Mouse (Mus musculus): ENCODE results near the gene Capn8. TPM values are rescaled to one million over a fixed set of nuclear protein-coding genes. Genes with fewer than 3 reads are reported as not detected.

The Capn8 gene
- polyA plus RNA-seq, 1 experiment from 2014 or later: not detected

GRCm38 (mm10) chr1:182542110-182542509, 22.7 kb upstream of the Capn8 start:
- Histone ChIP-seq H3K36me3 (replicated peaks; ENCODE audit: insufficient read depth, low read length) (no peaks in the 10 kb centered on the region), H3K4me1 (ENCODE audit: insufficient read depth) (no peaks in the 10 kb centered on the region), H3K27ac (ENCODE audit: low read depth) (no peak overlapping the region), H3K4me3 (ENCODE audit: low read depth, low read length) (no peak overlapping the region), H3K4me2 (ENCODE audit: low read depth, low read length) (no peak overlapping the region), H3K27me3 (ENCODE audit: insufficient read depth, low read length) (no peaks in the 10 kb centered on the region), H3K9ac (replicated peaks) (no peak overlapping the region), H3K9me3 (ENCODE audit: low read length) (no peaks in the 10 kb centered on the region)
- DNase-seq (no peak), ATAC-seq (no peak)
- 75% methylated on average over 5 of the region's 5 CpGs for WGBS (ENCODE audit: insufficient replicate concordance)
- no peak for TF ChIP-seq CTCF (IDR thresholded peaks at IDR 0.05; ENCODE audit: low read depth)
- no peak for TF ChIP-seq EP300 (IDR thresholded peaks at IDR 0.05; ENCODE audit: low read depth)

GRCm38 (mm10) chr1:182543136-182543535, 21.7 kb upstream of the Capn8 start:
- no peak for DNase-seq
- Histone ChIP-seq H3K9me3 (ENCODE audit: low read length) (no peaks in the 10 kb centered on the region), H3K9ac (replicated peaks) (no peak overlapping the region), H3K4me3 (ENCODE audit: low read depth, low read length) (no peak overlapping the region), H3K4me1 (ENCODE audit: insufficient read depth) (no peaks in the 10 kb centered on the region), H3K4me2 (ENCODE audit: low read depth, low read length) (no peak overlapping the region), H3K27ac (ENCODE audit: low read depth) (no peak overlapping the region), H3K27me3 (ENCODE audit: insufficient read depth, low read length) (no peaks in the 10 kb centered on the region), H3K36me3 (replicated peaks; ENCODE audit: insufficient read depth, low read length) (no peaks in the 10 kb centered on the region)
- 42% methylated on average over 8 of the region's 8 CpGs for WGBS (ENCODE audit: insufficient replicate concordance)
- TF ChIP-seq EP300 (IDR thresholded peaks at IDR 0.05; ENCODE audit: low read depth) (no peak), CTCF (IDR thresholded peaks at IDR 0.05; ENCODE audit: low read depth) (no peak)
- ATAC-seq: no peak

- Histone ChIP-seq H3K4me1 (ENCODE audit: insufficient read depth) (no peaks in the 10 kb centered on the region), H3K27me3 (ENCODE audit: insufficient read depth, low read length) (no peaks in the 10 kb centered on the region), H3K4me2 (ENCODE audit: low read depth, low read length) (no peak overlapping the region), H3K36me3 (replicated peaks; ENCODE audit: insufficient read depth, low read length) (no peaks in the 10 kb centered on the region), H3K9me3 (ENCODE audit: low read length) (no peaks in the 10 kb centered on the region), H3K9ac (replicated peaks) (no peak overlapping the region), H3K27ac (ENCODE audit: low read depth) (no peak overlapping the region), H3K4me3 (ENCODE audit: low read depth, low read length) (no peak overlapping the region)
- no peak for TF ChIP-seq CTCF (IDR thresholded peaks at IDR 0.05; ENCODE audit: low read depth)
- no peak for TF ChIP-seq EP300 (IDR thresholded peaks at IDR 0.05; ENCODE audit: low read depth)
- DNase-seq: no peak
- 52% methylated on average over 1 of the region's 1 CpGs for WGBS (ENCODE audit: insufficient replicate concordance)
- ATAC-seq: no peak
These were observed 20.9 kb upstream of the Capn8 start for GRCm38 (mm10) chr1:182543906-182544305.

GRCm38 (mm10) chr1:182550761-182551160, 14.0 kb upstream of the Capn8 start:
- TF ChIP-seq EP300 (IDR thresholded peaks at IDR 0.05; ENCODE audit: low read depth): no peak
- no peak for TF ChIP-seq CTCF (IDR thresholded peaks at IDR 0.05; ENCODE audit: low read depth)
- 66% methylated on average over 8 of the region's 8 CpGs for WGBS (ENCODE audit: insufficient replicate concordance)
- no peak overlapping the region for H3K4me2 ChIP-seq (ENCODE audit: low read depth, low read length)
- no peaks in the 10 kb centered on the region for H3K27me3 ChIP-seq (ENCODE audit: insufficient read depth, low read length)
- no peak overlapping the region for H3K9ac ChIP-seq (replicated peaks)
- no peaks in the 10 kb centered on the region for H3K4me1 ChIP-seq (ENCODE audit: insufficient read depth)
- H3K27ac ChIP-seq (ENCODE audit: low read depth): no peak overlapping the region
- H3K36me3 ChIP-seq (replicated peaks; ENCODE audit: insufficient read depth, low read length): no peaks in the 10 kb centered on the region
- no peak for ATAC-seq
- H3K4me3 ChIP-seq (ENCODE audit: low read depth, low read length): no peak overlapping the region
- no peaks in the 10 kb centered on the region for H3K9me3 ChIP-seq (ENCODE audit: low read length)
- no peak for DNase-seq

GRCm38 (mm10) chr1:182553649-182554375, 11.0 kb upstream of the Capn8 start:
- no peaks in the 10 kb centered on the region for H3K9me3 ChIP-seq (ENCODE audit: low read length)
- peak; percentile 53 for ATAC-seq
- WGBS (ENCODE audit: insufficient replicate concordance): 55% methylated on average over 12 of the region's 12 CpGs

GRCm38 (mm10) chr1:182558271-182558670, 6.5 kb upstream of the Capn8 start:
- Histone ChIP-seq H3K4me1 (ENCODE audit: insufficient read depth) (0 out of 2 replicates have a peak, but pooled peaks cover 3% of the 10 kb centered on the region), H3K9ac (replicated peaks) (no peak overlapping the region), H3K4me3 (ENCODE audit: low read depth, low read length) (no peak overlapping the region), H3K9me3 (ENCODE audit: low read length) (no peaks in the 10 kb centered on the region), H3K4me2 (ENCODE audit: low read depth, low read length) (no peak overlapping the region), H3K27ac (ENCODE audit: low read depth) (no peak overlapping the region), H3K36me3 (replicated peaks; ENCODE audit: insufficient read depth, low read length) (no peaks in the 10 kb centered on the region), H3K27me3 (ENCODE audit: insufficient read depth, low read length) (no peaks in the 10 kb centered on the region)
- ATAC-seq (no peak), DNase-seq (no peak)
- 79% methylated on average over 4 of the region's 4 CpGs for WGBS (ENCODE audit: insufficient replicate concordance)
- TF ChIP-seq EP300 (IDR thresholded peaks at IDR 0.05; ENCODE audit: low read depth) (no peak), CTCF (IDR thresholded peaks at IDR 0.05; ENCODE audit: low read depth) (no peak)

More at GRCm38 (mm10) chr1:182553649-182554375, 11.0 kb upstream of the Capn8 start:
- H3K4me2 ChIP-seq (ENCODE audit: low read depth, low read length): no peak overlapping the region
- H3K4me3 ChIP-seq (ENCODE audit: low read depth, low read length): no peak overlapping the region
- no peaks in the 10 kb centered on the region for H3K4me1 ChIP-seq (ENCODE audit: insufficient read depth)
- no peak overlapping the region for H3K27ac ChIP-seq (ENCODE audit: low read depth)
- H3K36me3 ChIP-seq (replicated peaks; ENCODE audit: insufficient read depth, low read length): no peaks in the 10 kb centered on the region
- TF ChIP-seq EP300 (IDR thresholded peaks at IDR 0.05; ENCODE audit: low read depth) (no peak), CTCF (IDR thresholded peaks at IDR 0.05; ENCODE audit: low read depth) (peak; percentile 83)
- H3K9ac ChIP-seq (replicated peaks): no peak overlapping the region
- no peaks in the 10 kb centered on the region for H3K27me3 ChIP-seq (ENCODE audit: insufficient read depth, low read length)
- DNase-seq: peak; percentile 51

Data from liver, postnatal 0 days (tissue).